Mouse (Mus musculus): Measurements from ENCODE around the gene Dek.

DNA sequence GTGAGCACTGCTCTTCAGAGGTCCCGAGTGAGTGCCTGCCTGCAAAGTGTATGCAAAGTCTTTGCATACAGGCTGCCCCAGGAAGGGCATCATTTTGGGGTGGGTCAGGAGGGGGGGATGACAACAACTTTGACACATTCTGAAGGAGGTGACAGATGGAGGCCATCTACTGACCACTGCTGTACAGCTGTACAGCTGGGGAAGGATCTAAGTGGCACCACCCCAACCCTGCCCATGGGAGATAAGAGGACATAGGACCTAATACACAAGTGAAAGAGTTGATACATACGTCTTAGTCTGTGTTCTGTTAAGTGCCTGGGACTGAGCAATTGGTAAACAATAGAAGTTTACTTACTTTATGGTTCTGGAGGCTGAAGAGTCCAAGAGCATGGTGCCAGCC lies 3.2 kb upstream of the Dek start:
- TF ChIP-seq GABPA (IDR thresholded peaks at IDR 0.05; ENCODE audit: low read depth, low read length), result no peak
- TF ChIP-seq JUND (IDR thresholded peaks at IDR 0.05; ENCODE audit: low read depth, low read length), result no peak

Data from MEL (cell line).